Mouse (Mus musculus): ENCODE measurements around the gene Fam184b. TPM values are rescaled to one million over a fixed set of nuclear protein-coding genes. Genes with fewer than 3 reads are reported as not detected.

The Fam184b gene
- polyA plus RNA-seq, 1 experiment from 2014 or later, result 2.8 TPM

DNA sequence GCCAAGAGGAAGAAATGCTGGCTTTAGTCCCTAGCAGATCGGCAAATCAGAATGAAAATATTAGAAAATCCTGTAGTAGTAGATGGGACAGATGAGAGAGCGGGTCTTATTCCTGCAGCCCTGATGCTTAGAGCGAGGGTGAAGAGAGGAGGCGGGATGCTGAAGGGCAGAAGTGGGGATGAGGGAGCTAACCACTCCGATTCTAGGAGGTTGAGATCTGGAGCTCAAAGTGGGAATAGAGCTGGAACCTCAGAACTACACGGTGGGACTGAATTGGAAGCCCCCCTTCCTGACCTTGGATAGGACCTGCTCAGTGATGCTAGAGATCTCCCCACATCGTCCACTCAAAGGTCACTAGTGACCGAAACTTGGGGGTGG is 290 bp upstream of the Fam184b start:
- 2% methylated on average over 8 of the region's 8 CpGs for WGBS
- Histone ChIP-seq H3K27ac (ENCODE audit: low read depth, low read length) (no peak overlapping the region), H3K4me3 (ENCODE audit: low read depth, low read length) (peak overlapping the region; percentile 59), H3K27me3 (ENCODE audit: control insufficient read depth, insufficient read depth, low read length) (peaks cover 2% of the 10 kb centered on the region; the same call in 1 of the 2 replicates), H3K4me1 (replicated peaks; ENCODE audit: control insufficient read depth, insufficient read depth, low read length) (0 out of 2 replicates have a peak, but pooled peaks cover 2% of the 10 kb centered on the region), H3K9me3 (ENCODE audit: control insufficient read depth, low read length) (no peaks in the 10 kb centered on the region), H3K4me2 (ENCODE audit: low read depth, low read length, severe bottlenecking) (peak overlapping the region; percentile 88), H3K9ac (ENCODE audit: low read length) (peak overlapping the region; percentile 68), H3K36me3 (ENCODE audit: control insufficient read depth, insufficient read depth, low read length) (no peaks in the 10 kb centered on the region)
- DNase-seq (ENCODE audit: low spot score) (no peak), ATAC-seq (replicated peaks; ENCODE audit: low FRiP score) (peak; percentile 49; the same call in 1 of the 2 replicates)

DNA sequence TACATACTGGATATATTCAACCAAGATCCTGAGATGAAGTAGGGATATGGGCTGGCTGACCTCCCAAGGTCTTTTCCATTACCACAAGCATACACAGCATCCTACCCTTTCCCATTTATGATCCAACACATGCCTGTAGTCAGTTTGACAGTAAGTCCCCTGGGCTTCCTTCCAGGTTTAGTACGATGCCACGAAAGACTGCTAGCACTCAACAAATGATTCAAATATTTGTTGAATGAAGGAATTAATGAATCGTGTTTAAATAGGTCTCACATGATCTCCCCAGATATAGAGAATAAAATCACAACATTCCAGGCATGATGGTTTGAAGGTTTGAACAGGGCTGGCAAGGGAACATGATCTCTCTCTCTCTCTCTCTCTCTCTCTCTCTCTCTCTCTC is 1.0 kb downstream of the Fam184b start:
- Histone ChIP-seq H3K4me3 (ENCODE audit: low read depth, low read length) (no peak overlapping the region; the same call in 1 of the 2 replicates), H3K27ac (ENCODE audit: low read depth, low read length) (no peak overlapping the region), H3K9me3 (ENCODE audit: control insufficient read depth, low read length) (no peaks in the 10 kb centered on the region), H3K27me3 (ENCODE audit: control insufficient read depth, insufficient read depth, low read length) (peaks cover 2% of the 10 kb centered on the region; the same call in 1 of the 2 replicates), H3K9ac (ENCODE audit: low read length) (no peak overlapping the region), H3K4me1 (replicated peaks; ENCODE audit: control insufficient read depth, insufficient read depth, low read length) (0 out of 2 replicates have a peak, but pooled peaks cover 2% of the 10 kb centered on the region), H3K4me2 (ENCODE audit: low read depth, low read length, severe bottlenecking) (no peak overlapping the region), H3K36me3 (ENCODE audit: control insufficient read depth, insufficient read depth, low read length) (no peaks in the 10 kb centered on the region)
- DNase-seq (ENCODE audit: low spot score), result no peak
- ATAC-seq (replicated peaks; ENCODE audit: low FRiP score), result no peak
- WGBS, result 72% methylated on average over 3 of the region's 3 CpGs

DNA sequence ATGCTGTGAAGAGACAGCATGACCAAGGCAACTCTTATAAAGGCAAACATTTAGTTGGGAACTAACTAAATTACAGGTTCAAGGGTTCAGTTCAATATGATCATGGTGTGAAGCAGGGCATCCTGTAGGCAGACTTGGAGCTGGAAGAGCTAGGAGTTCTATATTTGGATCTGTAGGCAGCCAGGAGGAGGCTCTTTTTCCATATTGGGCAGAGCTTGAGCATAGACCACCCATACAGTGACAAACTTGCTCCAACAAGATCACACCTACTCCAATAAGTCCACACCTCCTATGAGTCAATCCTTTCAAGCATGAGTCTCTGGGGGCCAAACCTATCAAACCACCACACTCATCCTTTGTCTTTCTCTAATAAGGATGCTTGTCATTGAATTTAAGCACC is 9.9 kb downstream of the Fam184b start:
- H3K27ac ChIP-seq (ENCODE audit: low read depth, low read length), result no peak overlapping the region
- no peaks in the 10 kb centered on the region for H3K27me3 ChIP-seq (ENCODE audit: control insufficient read depth, insufficient read depth, low read length)
- H3K9me3 ChIP-seq (ENCODE audit: control insufficient read depth, low read length), result no peaks in the 10 kb centered on the region; the same call in 1 of the 2 replicates
- DNase-seq (ENCODE audit: low spot score) (no peak), ATAC-seq (replicated peaks; ENCODE audit: low FRiP score) (no peak)
- H3K4me3 ChIP-seq (ENCODE audit: low read depth, low read length), result no peak overlapping the region
- no peaks in the 10 kb centered on the region for H3K4me1 ChIP-seq (replicated peaks; ENCODE audit: control insufficient read depth, insufficient read depth, low read length)
- no peak overlapping the region for H3K9ac ChIP-seq (ENCODE audit: low read length)
- no peak overlapping the region for H3K4me2 ChIP-seq (ENCODE audit: low read depth, low read length, severe bottlenecking)
- no peaks in the 10 kb centered on the region for H3K36me3 ChIP-seq (ENCODE audit: control insufficient read depth, insufficient read depth, low read length)

DNA sequence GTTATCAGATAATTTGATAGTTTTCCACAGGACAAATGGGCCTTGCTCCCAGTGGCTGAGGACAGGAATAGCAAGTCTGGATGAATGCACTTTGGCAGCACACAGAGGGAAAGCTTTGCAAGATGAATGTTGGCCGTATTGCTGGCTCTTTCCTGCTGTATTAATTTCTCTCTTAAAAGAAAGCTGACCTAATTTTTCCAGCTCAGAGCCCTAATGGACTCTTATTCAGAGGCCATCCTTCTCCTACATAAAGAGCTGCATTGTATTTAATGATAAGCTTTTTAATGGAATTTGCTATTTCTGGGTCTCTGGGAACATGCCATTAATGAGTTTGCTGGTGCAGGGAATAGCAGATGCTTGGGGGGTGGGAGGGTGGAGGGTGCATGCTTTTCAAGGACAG is 11.6 kb downstream of the Fam184b start:
- Histone ChIP-seq H3K27ac (ENCODE audit: low read depth, low read length) (no peak overlapping the region), H3K9me3 (ENCODE audit: control insufficient read depth, low read length) (no peaks in the 10 kb centered on the region; the same call in 1 of the 2 replicates), H3K27me3 (ENCODE audit: control insufficient read depth, insufficient read depth, low read length) (no peaks in the 10 kb centered on the region), H3K36me3 (ENCODE audit: control insufficient read depth, insufficient read depth, low read length) (no peaks in the 10 kb centered on the region), H3K4me3 (ENCODE audit: low read depth, low read length) (no peak overlapping the region), H3K9ac (ENCODE audit: low read length) (no peak overlapping the region), H3K4me2 (ENCODE audit: low read depth, low read length, severe bottlenecking) (no peak overlapping the region), H3K4me1 (replicated peaks; ENCODE audit: control insufficient read depth, insufficient read depth, low read length) (no peaks in the 10 kb centered on the region)
- ATAC-seq (replicated peaks; ENCODE audit: low FRiP score) (no peak), DNase-seq (ENCODE audit: low spot score) (no peak)
- 46% methylated on average over 1 of the region's 1 CpGs for WGBS

DNA sequence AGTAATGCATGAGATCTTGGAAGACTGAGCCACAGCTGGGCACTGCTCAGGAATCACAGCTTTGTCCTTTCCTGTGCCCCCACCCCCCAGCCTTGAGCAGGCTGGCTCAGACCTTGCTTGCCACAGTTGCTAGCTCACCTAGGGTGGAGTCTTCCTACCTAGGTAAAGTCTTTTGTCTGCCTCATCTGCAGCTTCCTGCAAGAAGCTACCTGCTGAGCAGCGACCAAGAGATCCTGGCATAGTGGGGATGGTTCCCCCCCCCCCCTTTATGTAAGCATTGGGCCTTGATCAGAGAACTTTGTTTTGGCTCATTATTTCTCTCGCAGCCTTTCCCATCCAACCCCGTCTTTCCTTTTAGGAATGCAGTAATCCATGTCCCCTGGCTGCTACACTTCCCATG is 17.9 kb downstream of the Fam184b start:
- ATAC-seq (replicated peaks; ENCODE audit: low FRiP score) (no peak), DNase-seq (ENCODE audit: low spot score) (no peak)
- H3K9me3 ChIP-seq (ENCODE audit: control insufficient read depth, low read length), result no peaks in the 10 kb centered on the region; the same call in 1 of the 2 replicates
- no peaks in the 10 kb centered on the region for H3K36me3 ChIP-seq (ENCODE audit: control insufficient read depth, insufficient read depth, low read length)
- H3K4me1 ChIP-seq (replicated peaks; ENCODE audit: control insufficient read depth, insufficient read depth, low read length), result no peaks in the 10 kb centered on the region
- WGBS, result 40% methylated on average over 3 of the region's 3 CpGs
- H3K27ac ChIP-seq (ENCODE audit: low read depth, low read length), result no peak overlapping the region
- H3K4me2 ChIP-seq (ENCODE audit: low read depth, low read length, severe bottlenecking), result no peak overlapping the region
- H3K27me3 ChIP-seq (ENCODE audit: control insufficient read depth, insufficient read depth, low read length), result no peaks in the 10 kb centered on the region
- H3K9ac ChIP-seq (ENCODE audit: low read length), result no peak overlapping the region
- no peak overlapping the region for H3K4me3 ChIP-seq (ENCODE audit: low read depth, low read length)

DNA sequence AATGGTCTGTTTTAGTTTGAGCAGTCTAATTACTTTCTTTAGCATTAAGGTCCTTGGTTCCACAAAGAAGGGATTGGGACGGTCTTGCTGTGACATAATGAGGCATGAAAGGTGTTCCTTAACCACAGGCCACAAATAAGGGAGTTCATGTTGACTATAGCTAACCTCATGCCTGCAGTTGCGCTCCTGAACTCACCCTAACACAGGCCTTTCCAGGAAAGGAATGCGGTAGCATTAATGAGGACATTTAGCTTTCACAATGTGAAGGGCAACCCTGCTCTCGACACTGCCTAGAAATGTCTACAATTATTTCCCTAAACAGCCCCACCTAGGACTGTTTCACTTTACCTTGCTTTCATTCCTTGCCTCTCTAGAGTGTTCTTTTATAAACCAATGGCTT is 40.4 kb downstream of the Fam184b start:
- no peaks in the 10 kb centered on the region for H3K27me3 ChIP-seq (ENCODE audit: control insufficient read depth, insufficient read depth, low read length)
- no peaks in the 10 kb centered on the region for H3K9me3 ChIP-seq (ENCODE audit: control insufficient read depth, low read length)
- no peaks in the 10 kb centered on the region for H3K4me1 ChIP-seq (replicated peaks; ENCODE audit: control insufficient read depth, insufficient read depth, low read length)
- DNase-seq (ENCODE audit: low spot score), result no peak
- H3K36me3 ChIP-seq (ENCODE audit: control insufficient read depth, insufficient read depth, low read length), result no peaks in the 10 kb centered on the region
- H3K27ac ChIP-seq (ENCODE audit: low read depth, low read length), result no peak overlapping the region
- H3K4me2 ChIP-seq (ENCODE audit: low read depth, low read length, severe bottlenecking), result no peak overlapping the region
- 45% methylated on average over 4 of the region's 4 CpGs for WGBS
- no peak overlapping the region for H3K9ac ChIP-seq (ENCODE audit: low read length)
- H3K4me3 ChIP-seq (ENCODE audit: low read depth, low read length), result no peak overlapping the region
- no peak for ATAC-seq (replicated peaks; ENCODE audit: low FRiP score)

DNA sequence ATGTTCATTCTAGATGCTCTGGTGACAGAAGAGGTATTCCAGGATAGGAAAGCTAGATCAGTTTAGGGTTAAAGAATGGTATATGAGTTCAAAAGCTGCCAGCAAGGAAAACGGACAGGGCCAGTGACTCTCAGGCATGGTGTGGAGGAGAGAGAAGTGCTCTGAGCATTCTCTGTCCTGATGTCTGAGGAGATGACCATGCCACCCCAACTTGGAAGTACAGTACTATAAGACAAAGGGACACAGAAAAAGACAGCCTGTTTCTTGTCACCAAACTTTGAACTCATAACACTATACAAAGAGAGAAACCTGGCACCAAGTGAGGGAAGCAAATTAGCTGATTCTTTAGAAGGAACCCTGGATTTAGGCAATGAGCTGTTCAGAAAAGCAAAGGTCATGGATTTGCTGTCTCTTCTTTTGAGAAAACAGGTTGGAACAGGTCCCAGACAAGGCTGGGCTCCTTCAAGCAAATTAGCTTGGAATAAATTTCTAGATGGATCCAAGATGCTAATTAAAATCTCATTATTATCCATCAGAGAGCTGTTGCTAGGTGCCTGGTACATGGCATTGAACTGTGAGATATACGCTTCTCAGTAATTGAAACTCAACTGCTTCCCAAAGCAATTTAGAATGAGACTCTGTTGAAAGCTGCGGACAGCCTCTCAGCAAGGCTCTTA is 43.9 kb downstream of the Fam184b start:
- 54% methylated on average over 3 of the region's 3 CpGs for WGBS
- Histone ChIP-seq H3K27me3 (ENCODE audit: control insufficient read depth, insufficient read depth, low read length) (no peaks in the 10 kb centered on the region), H3K9ac (ENCODE audit: low read length) (no peak overlapping the region), H3K4me1 (replicated peaks; ENCODE audit: control insufficient read depth, insufficient read depth, low read length) (no peaks in the 10 kb centered on the region), H3K27ac (ENCODE audit: low read depth, low read length) (peak overlapping the region; percentile 51; the same call in 1 of the 2 replicates), H3K36me3 (ENCODE audit: control insufficient read depth, insufficient read depth, low read length) (no peaks in the 10 kb centered on the region), H3K4me2 (ENCODE audit: low read depth, low read length, severe bottlenecking) (no peak overlapping the region), H3K9me3 (ENCODE audit: control insufficient read depth, low read length) (no peaks in the 10 kb centered on the region), H3K4me3 (ENCODE audit: low read depth, low read length) (no peak overlapping the region)
- ATAC-seq (replicated peaks; ENCODE audit: low FRiP score) (peak; percentile 81), DNase-seq (ENCODE audit: low spot score) (no peak)

- Histone ChIP-seq H3K4me3 (ENCODE audit: low read depth, low read length) (no peak overlapping the region), H3K27ac (ENCODE audit: low read depth, low read length) (no peak overlapping the region), H3K9ac (ENCODE audit: low read length) (no peak overlapping the region), H3K9me3 (ENCODE audit: control insufficient read depth, low read length) (no peaks in the 10 kb centered on the region), H3K4me2 (ENCODE audit: low read depth, low read length, severe bottlenecking) (no peak overlapping the region), H3K36me3 (ENCODE audit: control insufficient read depth, insufficient read depth, low read length) (no peaks in the 10 kb centered on the region), H3K4me1 (replicated peaks; ENCODE audit: control insufficient read depth, insufficient read depth, low read length) (no peaks in the 10 kb centered on the region), H3K27me3 (ENCODE audit: control insufficient read depth, insufficient read depth, low read length) (no peaks in the 10 kb centered on the region)
- WGBS, result 55% methylated on average over 6 of the region's 6 CpGs
- ATAC-seq (replicated peaks; ENCODE audit: low FRiP score), result no peak
- DNase-seq (ENCODE audit: low spot score), result no peak
Measured at GRCm38 (mm10) chr5:45593276-45593675, 46.1 kb downstream of the Fam184b start.

DNA sequence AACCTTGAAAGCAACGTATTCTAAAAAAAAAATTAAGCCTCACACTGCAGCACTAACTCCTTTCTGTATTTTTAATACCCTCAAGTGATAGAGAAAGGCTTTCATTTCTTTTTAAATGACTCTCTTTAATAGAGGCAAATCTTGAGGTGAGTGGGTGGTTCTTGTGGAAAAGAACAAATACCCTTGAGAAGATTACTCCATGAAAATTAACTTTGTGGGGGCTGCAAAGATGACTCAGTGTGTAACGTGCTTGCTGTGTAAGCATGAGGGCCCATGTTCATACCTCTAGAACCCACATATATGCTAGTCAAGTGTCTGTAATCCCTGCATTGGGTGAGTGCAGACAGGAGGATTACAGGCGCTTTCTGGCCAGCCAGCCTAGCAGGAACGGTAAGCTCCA is 49.3 kb downstream of the Fam184b start:
- 86% methylated on average over 4 of the region's 4 CpGs for WGBS
- H3K9ac ChIP-seq (ENCODE audit: low read length), result no peak overlapping the region
- no peaks in the 10 kb centered on the region for H3K27me3 ChIP-seq (ENCODE audit: control insufficient read depth, insufficient read depth, low read length)
- no peak overlapping the region for H3K4me3 ChIP-seq (ENCODE audit: low read depth, low read length)
- no peaks in the 10 kb centered on the region; the same call in 1 of the 2 replicates for H3K9me3 ChIP-seq (ENCODE audit: control insufficient read depth, low read length)
- H3K36me3 ChIP-seq (ENCODE audit: control insufficient read depth, insufficient read depth, low read length), result no peaks in the 10 kb centered on the region
- no peak for ATAC-seq (replicated peaks; ENCODE audit: low FRiP score)
- H3K4me1 ChIP-seq (replicated peaks; ENCODE audit: control insufficient read depth, insufficient read depth, low read length), result no peaks in the 10 kb centered on the region
- H3K4me2 ChIP-seq (ENCODE audit: low read depth, low read length, severe bottlenecking), result no peak overlapping the region
- no peak overlapping the region for H3K27ac ChIP-seq (ENCODE audit: low read depth, low read length)
- DNase-seq (ENCODE audit: low spot score), result no peak

All from forebrain, embryonic 11.5 days (tissue).